Mouse (Mus musculus) adrenal gland, postnatal 14 days (tissue): ENCODE data around the gene Ccsap. TPM values are rescaled to one million over a fixed set of nuclear protein-coding genes. Genes with fewer than 3 reads are reported as not detected.
A peak's percentile ranks its signal among the peaks of the same experiment; 100 is the strongest.

Experiments used
- DNase-seq: peaks from one replicate; pipeline ENCODE4 v3.0.0; 2021; ENCODE audit warnings: mixed read lengths
- total RNA-seq: library from RNA; stranded (reverse); gene quantifications from 2 replicates; pipeline ENCODE4 v1.2.3, GENCODE M21; 2021

Gene Ccsap
- total RNA-seq, 1 experiment from 2014 or later = 3.8 TPM

- no peak for DNase-seq
Observed at GRCm38 (mm10) chr8:123805209-123805717, 54.7 kb downstream of the Ccsap start.

- DNase-seq = no peak
Observed at GRCm38 (mm10) chr8:123804586-123804985, 55.4 kb downstream of the Ccsap start.

DNA sequence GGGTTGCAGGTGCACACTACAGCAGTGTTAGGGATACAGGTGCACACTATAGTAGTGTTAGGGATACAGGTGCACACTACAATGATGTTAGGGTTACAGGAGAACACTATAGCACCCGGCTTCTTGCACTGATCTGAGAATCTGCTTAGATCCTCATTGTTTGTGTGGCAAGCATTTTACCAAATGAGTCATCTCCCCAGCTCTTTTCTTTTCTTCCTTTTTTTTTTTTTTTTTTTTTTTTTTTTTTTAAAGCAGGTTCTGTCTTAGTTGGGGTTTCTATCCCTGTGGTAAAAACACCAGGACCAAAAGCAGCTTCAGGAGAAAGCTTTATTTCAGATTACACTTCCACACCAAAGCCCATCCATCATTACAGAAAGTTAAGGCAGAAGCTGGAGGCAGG, 56.4 kb downstream of the Ccsap start:
- no peak for DNase-seq

DNA sequence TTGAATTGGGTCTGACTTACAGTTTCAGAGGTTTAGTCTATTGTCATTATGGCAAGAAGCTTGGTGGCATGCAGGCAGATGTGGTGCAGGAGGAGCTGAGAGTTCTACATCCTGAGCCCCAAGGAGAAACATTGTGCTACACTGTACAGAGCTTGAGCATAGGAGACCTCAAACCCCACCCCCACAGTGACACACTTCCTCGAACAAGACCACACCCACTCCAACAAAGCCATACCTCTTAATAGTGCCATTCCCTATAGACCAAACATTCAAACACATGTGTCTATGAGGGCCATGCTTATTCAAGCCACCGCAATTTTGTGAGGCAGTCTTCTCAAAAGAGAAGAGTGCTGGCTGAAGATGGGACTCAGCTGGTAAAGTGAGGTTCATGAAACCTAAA, 58.5 kb downstream of the Ccsap start:
- DNase-seq = no peak

DNA sequence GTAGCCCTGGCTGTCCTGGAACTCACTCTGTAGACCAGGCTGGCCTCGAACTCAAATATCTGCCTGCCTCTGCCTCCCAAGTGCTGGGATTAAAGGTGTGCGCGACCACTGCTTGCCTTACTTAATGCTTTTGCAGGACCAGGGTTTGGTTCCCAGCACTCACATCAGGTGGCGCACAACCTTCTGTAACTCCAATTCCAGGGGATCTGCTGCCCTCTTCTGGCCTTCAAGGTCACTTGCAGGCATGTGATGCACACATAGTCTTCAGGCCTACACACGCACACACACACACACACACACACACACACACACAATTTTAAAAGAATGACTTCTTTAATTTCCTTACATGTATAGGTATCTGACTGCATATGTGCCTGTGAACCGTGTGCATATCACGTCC, 59.1 kb downstream of the Ccsap start:
- no peak for DNase-seq

DNA sequence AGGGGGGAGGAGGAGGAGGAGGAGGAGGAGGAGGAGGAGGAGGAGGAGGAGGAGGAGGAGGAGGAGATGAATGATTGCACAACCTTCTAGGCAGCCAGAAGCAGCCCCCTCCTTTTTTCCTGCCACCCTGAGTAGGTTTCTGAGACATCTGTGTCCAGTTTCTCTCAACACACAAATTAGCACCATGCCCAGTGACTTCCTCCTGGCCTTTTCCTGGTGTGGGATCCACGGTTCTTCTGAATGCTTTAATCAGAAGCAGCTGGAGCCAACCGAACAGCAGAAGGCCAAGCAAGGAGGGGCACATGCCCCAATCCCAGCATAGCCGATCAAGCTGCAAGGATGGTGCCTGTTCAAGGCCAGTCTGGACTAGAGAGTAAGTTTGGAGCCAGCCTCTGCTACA, 60.1 kb downstream of the Ccsap start:
- DNase-seq = no peak

- no peak for DNase-seq
Observed at GRCm38 (mm10) chr8:123799434-123799833, 60.6 kb downstream of the Ccsap start.

GRCm38 (mm10) chr8:123797928-123798327, 62.1 kb downstream of the Ccsap start:
- DNase-seq = no peak

GRCm38 (mm10) chr8:123796758-123797157, 63.3 kb downstream of the Ccsap start:
- DNase-seq = peak; percentile 57

DNA sequence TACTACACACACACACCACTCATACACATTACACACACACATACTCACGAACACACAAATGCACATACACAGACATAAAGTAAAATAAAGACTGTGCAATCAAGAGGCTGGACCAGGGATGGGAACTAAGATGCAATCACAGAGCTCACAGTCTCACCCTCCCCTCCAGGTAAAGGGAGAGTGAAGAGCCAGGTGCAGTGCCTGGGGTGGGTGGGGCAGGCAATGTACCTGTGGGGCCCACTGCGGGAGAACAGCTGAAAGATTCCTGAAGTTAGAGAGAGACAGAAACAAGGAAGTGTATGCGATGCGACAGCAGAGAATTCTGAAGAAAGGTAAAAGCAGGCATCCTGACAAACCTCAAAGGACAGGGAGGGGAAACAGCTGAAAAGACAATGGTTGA, 65.2 kb downstream of the Ccsap start:
- no peak for DNase-seq

GRCm38 (mm10) chr8:123793900-123794299, 66.1 kb downstream of the Ccsap start:
- DNase-seq = peak; percentile 48

DNA sequence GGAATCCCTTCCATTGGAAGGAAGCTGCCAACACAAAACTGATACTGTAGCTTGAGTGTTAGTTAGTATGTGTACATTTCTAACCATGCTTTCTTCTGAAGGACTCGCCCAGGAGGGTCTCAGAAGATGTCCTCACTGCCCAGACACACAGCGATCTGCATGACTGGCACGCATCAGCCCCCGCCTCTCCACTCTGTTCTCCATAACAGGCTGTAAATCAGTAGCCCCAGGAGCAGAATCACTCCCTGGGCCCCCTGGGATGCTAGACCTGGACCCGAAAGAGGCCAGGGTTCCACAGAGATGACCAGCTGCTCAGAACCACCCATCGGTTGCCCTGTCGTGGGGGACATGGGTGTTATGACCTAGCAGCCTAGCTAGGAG, 68.2 kb downstream of the Ccsap start:
- no peak for DNase-seq

DNA sequence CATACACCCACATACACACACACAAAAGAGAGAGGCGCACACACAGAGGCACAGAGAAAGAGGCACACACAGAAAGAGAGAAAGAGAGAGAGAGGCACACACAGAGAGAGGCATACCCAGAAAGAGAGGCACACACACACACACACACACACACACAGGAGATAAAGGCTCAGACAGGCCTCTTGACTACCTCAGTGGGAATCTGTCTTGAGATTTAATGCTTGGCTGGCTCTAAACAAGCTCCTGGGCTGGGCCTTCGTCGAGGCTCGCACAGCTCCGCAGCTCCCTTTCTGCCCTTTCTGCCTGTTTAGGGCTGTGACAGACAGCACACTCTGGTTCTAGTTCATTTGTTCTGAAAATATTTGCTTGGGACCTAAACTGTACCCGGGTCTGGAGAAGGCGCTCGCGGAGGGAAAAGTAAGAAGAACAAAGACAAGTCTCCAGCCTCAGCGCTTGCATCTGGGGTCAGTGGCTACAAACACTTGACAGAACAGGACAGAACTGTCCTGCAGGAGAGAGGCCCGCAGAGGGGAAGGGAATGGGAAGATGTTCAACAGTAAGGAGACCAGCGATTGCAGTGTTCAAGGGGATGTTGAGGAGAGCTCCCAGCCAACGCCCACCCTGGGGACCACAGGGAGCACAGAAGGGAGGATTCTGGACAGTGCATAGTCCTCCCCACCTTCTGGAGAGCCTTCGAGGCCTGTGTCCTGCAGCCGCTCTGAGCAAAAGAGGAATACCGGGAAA, 68.7 kb downstream of the Ccsap start:
- no peak for DNase-seq

Other genes with a start within 250 kb of the Ccsap start
- gene Rhou, start 206.3 kb downstream of the Ccsap start, total RNA-seq = 40.8 and 46.5 TPM in 2 replicates
- 18.9 and 20.0 TPM in 2 replicates for gene Rab4a, start 54.2 kb downstream of the Ccsap start, total RNA-seq
- gene Acta1, start 34.5 kb upstream of the Ccsap start, total RNA-seq = 1.4 and 1.5 TPM in 2 replicates
- gene Nup133, start 89.1 kb upstream of the Ccsap start, total RNA-seq = 15.3 and 16.5 TPM in 2 replicates
- gene Abcb10, start 122.9 kb upstream of the Ccsap start, total RNA-seq = 19.4 and 19.6 TPM in 2 replicates
- 25.4 and 27.7 TPM in 2 replicates for gene Taf5l, start 161.2 kb upstream of the Ccsap start, total RNA-seq
- gene Urb2, start 161.3 kb upstream of the Ccsap start, total RNA-seq = 12.5 and 13.7 TPM in 2 replicates